Mouse (Mus musculus) megakaryocyte progenitor cell, adult 5-6 weeks (primary cell): ENCODE measurements around the gene Hoxa5. TPM values are rescaled to one million over a fixed set of nuclear protein-coding genes. Genes with fewer than 3 reads are reported as not detected.

Source experiments
- ATAC-seq: replicated peaks from 2 replicates; pipeline ENCODE4 v1.8.0; 2016; ENCODE audit warnings: mild to moderate bottlenecking, moderate TSS enrichment, inconsistent platforms; ENCODE audit not compliant: poor library complexity
- total RNA-seq, 2 experiments: library from RNA; stranded (forward) in 1 of 2; stranded (reverse) in 1 of 2; fragments of 157-497, 149-512 nt in 1 of 2; fragments of 200-1000 nt in 1 of 2; gene quantifications; 2 replicates each; pipeline versions ENCODE4 v1.2.3 to v1.2.4; 2015 to 2017

The Hoxa5 gene
- total RNA-seq (2015) (2.3 and 3.1 TPM in 2 replicates), total RNA-seq (2017) (0.83 and 1.1 TPM in 2 replicates)

- ATAC-seq, result peak; percentile 61
Measured at GRCm38 (mm10) chr6:52204050-52204752, at the start of gene Hoxa5. Gene Hoxa5, minus strand, starts transcription at chr6:52204587.

- ATAC-seq, result no peak
Measured at GRCm38 (mm10) chr6:52253511-52254500, 49.4 kb upstream of the Hoxa5 start.

GRCm38 (mm10) chr6:52252775-52253376, 48.5 kb upstream of the Hoxa5 start:
- no peak for ATAC-seq

- no peak for ATAC-seq
Measured at GRCm38 (mm10) chr6:52252016-52252774, 47.8 kb upstream of the Hoxa5 start.

GRCm38 (mm10) chr6:52251177-52251879, 46.9 kb upstream of the Hoxa5 start:
- ATAC-seq, result no peak

- no peak for ATAC-seq
Measured at GRCm38 (mm10) chr6:52249826-52250225, 45.4 kb upstream of the Hoxa5 start.

GRCm38 (mm10) chr6:52249415-52249738, 45.0 kb upstream of the Hoxa5 start:
- ATAC-seq, result no peak

- no peak for ATAC-seq
Measured at GRCm38 (mm10) chr6:52248638-52249414, 44.4 kb upstream of the Hoxa5 start.

GRCm38 (mm10) chr6:52247766-52248637, 43.6 kb upstream of the Hoxa5 start:
- ATAC-seq, result no peak

GRCm38 (mm10) chr6:52246916-52247315, 42.5 kb upstream of the Hoxa5 start:
- ATAC-seq, result no peak

- peak; percentile 59 for ATAC-seq
Measured at GRCm38 (mm10) chr6:52246403-52246803, 42.0 kb upstream of the Hoxa5 start.

- no peak for ATAC-seq
Measured at GRCm38 (mm10) chr6:52245757-52246142, 41.4 kb upstream of the Hoxa5 start, which contains the start of gene Hoxa11. Gene Hoxa11, minus strand, starts transcription at chr6:52245810.

GRCm38 (mm10) chr6:52245040-52245756, 40.8 kb upstream of the Hoxa5 start:
- no peak for ATAC-seq

GRCm38 (mm10) chr6:52244471-52245039, 40.2 kb upstream of the Hoxa5 start:
- ATAC-seq, result no peak

GRCm38 (mm10) chr6:52243681-52244121, 39.3 kb upstream of the Hoxa5 start:
- no peak for ATAC-seq

GRCm38 (mm10) chr6:52242801-52243332, 38.5 kb upstream of the Hoxa5 start:
- no peak for ATAC-seq
